Mouse (Mus musculus): ENCODE results near the gene Dcxr. TPM values are rescaled to one million over a fixed set of nuclear protein-coding genes. Genes with fewer than 3 reads are reported as not detected.
A peak's percentile ranks its signal among the peaks of the same experiment; 100 is the strongest.
"Not testable (repeated sequence)": the region's sequence is repeated elsewhere in the genome, so short reads cannot be mapped to it uniquely, and the experiment has no call there.

Dcxr gene
- polyA plus RNA-seq, 1 experiment from 2014 or later = 8.4 TPM

DNA sequence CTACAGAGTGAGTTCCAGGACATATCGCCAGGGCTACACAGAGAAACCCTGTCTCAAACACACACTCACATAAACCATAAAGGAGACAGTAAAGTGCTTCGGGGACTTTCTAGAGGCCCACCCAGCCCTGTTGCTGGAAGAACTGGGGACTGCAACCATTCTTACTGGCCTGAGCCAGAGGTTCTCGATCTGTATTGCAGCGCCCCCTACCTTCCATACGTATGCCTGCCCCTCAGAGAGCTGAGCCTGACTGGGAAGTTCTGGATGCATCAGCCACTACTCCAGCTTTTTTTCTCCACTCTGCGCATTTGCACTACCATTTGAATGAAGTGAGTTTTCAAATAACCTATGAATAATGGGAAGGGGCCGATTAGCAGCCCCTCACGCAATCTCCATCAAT, 22.3 kb upstream of the Dcxr start:
- ATAC-seq = 0 out of 2 replicates have a peak, but pooled peaks have one; percentile 37
- Histone ChIP-seq H3K9me3 (replicated peaks) (no peaks in the 10 kb centered on the region), H3K27me3 (replicated peaks) (peaks cover 12% of the 10 kb centered on the region; the same call in 1 of the 2 replicates), H3K4me1 (no peaks in the 10 kb centered on the region), H3K9ac (no peak overlapping the region), H3K4me2 (no peak overlapping the region), H3K4me3 (no peak overlapping the region), H3K27ac (no peak overlapping the region), H3K36me3 (no peaks in the 10 kb centered on the region)
- WGBS (ENCODE audit: insufficient replicate concordance) = 45% methylated on average over 8 of the region's 8 CpGs

- Histone ChIP-seq H3K27me3 (replicated peaks) (peaks cover 19% of the 10 kb centered on the region; the same call in 1 of the 2 replicates), H3K27ac (no peak overlapping the region), H3K9ac (no peak overlapping the region), H3K4me2 (no peak overlapping the region), H3K36me3 (no peaks in the 10 kb centered on the region), H3K4me3 (no peak overlapping the region), H3K4me1 (no peaks in the 10 kb centered on the region), H3K9me3 (replicated peaks) (no peaks in the 10 kb centered on the region)
- no peak for ATAC-seq
- 38% methylated on average over 4 of the region's 4 CpGs for WGBS (ENCODE audit: insufficient replicate concordance)
Measured at GRCm38 (mm10) chr11:120747974-120748373, 20.9 kb upstream of the Dcxr start.

GRCm38 (mm10) chr11:120744121-120744701, 17.1 kb upstream of the Dcxr start:
- Histone ChIP-seq H3K27ac (no peak overlapping the region), H3K36me3 (no peaks in the 10 kb centered on the region), H3K9ac (no peak overlapping the region), H3K4me1 (no peaks in the 10 kb centered on the region), H3K9me3 (replicated peaks) (no peaks in the 10 kb centered on the region), H3K4me3 (no peak overlapping the region), H3K27me3 (replicated peaks) (peaks cover 19% of the 10 kb centered on the region; the same call in 1 of the 2 replicates), H3K4me2 (no peak overlapping the region)
- ATAC-seq = no peak
- 63% methylated on average over 7 of the region's 7 CpGs for WGBS (ENCODE audit: insufficient replicate concordance)

DNA sequence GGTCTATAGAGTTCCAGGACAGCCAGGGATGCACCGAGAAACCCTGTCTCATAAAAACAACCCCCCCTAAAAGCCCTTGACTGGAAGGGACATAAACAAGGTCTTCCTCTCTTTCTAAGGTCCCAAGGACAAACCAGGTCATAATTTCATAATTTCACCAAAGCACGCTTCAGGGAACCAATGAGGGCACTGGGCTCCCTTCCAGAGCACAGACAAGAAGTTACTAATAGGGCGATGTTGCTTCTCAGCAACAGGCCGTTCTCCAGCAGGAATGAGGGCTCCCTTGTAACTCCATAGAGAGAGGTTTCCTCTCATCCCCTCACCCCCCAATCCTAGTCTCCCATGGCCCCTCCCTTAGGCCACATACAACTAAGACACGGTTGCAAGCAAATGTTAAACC, 13.9 kb upstream of the Dcxr start:
- H3K4me3 ChIP-seq = no peak overlapping the region
- no peak overlapping the region for H3K4me2 ChIP-seq
- 69% methylated on average over 5 of the region's 5 CpGs for WGBS (ENCODE audit: insufficient replicate concordance)
- H3K27me3 ChIP-seq (replicated peaks) = peaks cover 19% of the 10 kb centered on the region; the same call in 1 of the 2 replicates
- H3K9me3 ChIP-seq (replicated peaks) = no peaks in the 10 kb centered on the region
- no peak overlapping the region for H3K27ac ChIP-seq
- H3K36me3 ChIP-seq = no peaks in the 10 kb centered on the region
- ATAC-seq = no peak
- no peak overlapping the region for H3K9ac ChIP-seq
- no peaks in the 10 kb centered on the region for H3K4me1 ChIP-seq

DNA sequence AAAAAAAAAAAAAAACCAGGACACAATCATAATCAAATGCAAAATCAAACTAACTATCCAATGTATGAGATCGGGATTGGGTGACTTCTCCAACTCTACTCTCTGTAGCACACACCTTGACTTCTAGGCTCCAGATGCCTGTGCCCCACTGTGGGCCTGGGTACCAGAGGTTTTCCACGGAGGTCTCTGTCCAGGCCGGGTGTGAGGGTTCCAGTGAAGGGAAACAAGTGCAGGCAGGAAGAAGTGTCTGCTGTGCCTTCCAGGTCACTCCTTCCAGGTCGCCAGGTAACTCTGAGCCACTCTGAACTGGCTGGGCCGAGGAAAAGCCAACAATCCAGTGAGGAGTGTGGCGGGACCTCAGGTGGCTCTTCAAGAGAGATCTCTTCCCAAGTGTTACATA, 9.3 kb upstream of the Dcxr start:
- no peak for ATAC-seq
- no peak overlapping the region for H3K9ac ChIP-seq
- no peaks in the 10 kb centered on the region for H3K4me1 ChIP-seq
- H3K36me3 ChIP-seq = no peaks in the 10 kb centered on the region
- WGBS (ENCODE audit: insufficient replicate concordance) = 55% methylated on average over 6 of the region's 6 CpGs
- H3K4me3 ChIP-seq = no peak overlapping the region
- H3K27me3 ChIP-seq (replicated peaks) = peaks cover 28% of the 10 kb centered on the region
- H3K9me3 ChIP-seq (replicated peaks) = no peaks in the 10 kb centered on the region
- H3K4me2 ChIP-seq = no peak overlapping the region
- H3K27ac ChIP-seq = no peak overlapping the region

GRCm38 (mm10) chr11:120733521-120733920, 6.4 kb upstream of the Dcxr start:
- Histone ChIP-seq H3K4me1 (peaks cover 8% of the 10 kb centered on the region), H3K4me3 (no peak overlapping the region), H3K27me3 (replicated peaks) (peaks cover 40% of the 10 kb centered on the region), H3K4me2 (no peak overlapping the region), H3K9me3 (replicated peaks) (no peaks in the 10 kb centered on the region), H3K9ac (no peak overlapping the region), H3K27ac (no peak overlapping the region), H3K36me3 (no peaks in the 10 kb centered on the region)
- no peak for ATAC-seq
- WGBS (ENCODE audit: insufficient replicate concordance) = 49% methylated on average over 6 of the region's 6 CpGs

DNA sequence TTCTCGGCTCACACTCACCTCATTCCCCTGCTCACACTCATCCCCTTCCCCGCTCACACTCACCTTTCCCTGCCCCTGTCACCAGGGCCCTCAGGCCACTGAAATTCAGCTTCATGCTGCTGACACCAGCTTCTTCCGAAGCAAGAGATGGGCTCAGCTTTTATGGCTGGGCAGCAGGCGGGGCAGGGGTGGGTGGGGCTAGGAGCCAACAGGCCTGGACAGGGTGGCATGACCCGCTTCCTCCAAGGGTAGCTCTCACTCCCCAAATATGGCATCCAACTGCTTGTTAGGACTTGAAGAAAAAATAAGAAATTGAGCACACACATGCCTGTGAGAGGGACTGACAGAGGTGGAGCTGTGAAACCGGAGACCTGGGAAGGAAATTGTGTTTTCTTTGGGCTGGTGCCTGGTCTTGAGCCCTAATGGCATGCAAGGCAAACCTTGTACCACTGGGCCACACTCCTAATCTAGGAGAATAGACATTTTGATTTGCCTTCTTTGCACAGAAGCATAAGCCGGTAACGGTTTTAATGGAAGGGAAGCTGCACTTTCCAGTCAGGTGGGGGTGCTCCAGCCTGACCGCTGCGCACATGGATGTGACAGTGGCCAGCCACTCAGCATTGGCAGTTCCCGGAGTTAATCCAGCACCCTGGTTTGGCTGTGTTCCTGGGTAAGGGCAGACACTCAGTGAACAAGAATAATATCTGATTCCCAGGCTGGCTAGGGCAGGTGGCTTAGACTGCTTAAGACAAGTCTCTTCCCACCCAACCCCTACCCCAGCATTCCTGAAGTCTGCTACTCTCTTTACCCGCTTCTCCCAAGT, 5.0 kb upstream of the Dcxr start, which contains the start of gene Cbr2:
Gene Cbr2 (minus strand): TSS at position 257 of the 823 bp plus-strand sequence.
- ATAC-seq = no peak
- no peaks in the 10 kb centered on the region for H3K36me3 ChIP-seq
- H3K27me3 ChIP-seq (replicated peaks) = peaks cover 40% of the 10 kb centered on the region
- WGBS (ENCODE audit: insufficient replicate concordance) = 66% methylated on average over 12 of the region's 12 CpGs
- H3K9me3 ChIP-seq (replicated peaks) = no peaks in the 10 kb centered on the region
- H3K4me1 ChIP-seq = peaks cover 15% of the 10 kb centered on the region
- no peak within 1 kb of the TSS for H3K27ac ChIP-seq
- no peak within 1 kb of the TSS for H3K4me2 ChIP-seq
- H3K9ac ChIP-seq = no peak within 1 kb of the TSS
- no peak within 1 kb of the TSS for H3K4me3 ChIP-seq

- WGBS (ENCODE audit: insufficient replicate concordance) = 79% methylated on average over 1 of the region's 1 CpGs
- Histone ChIP-seq H3K4me2 (no peak overlapping the region), H3K9me3 (replicated peaks) (no peaks in the 10 kb centered on the region), H3K36me3 (no peaks in the 10 kb centered on the region), H3K4me3 (no peak overlapping the region), H3K9ac (no peak overlapping the region), H3K27me3 (replicated peaks) (peaks cover 40% of the 10 kb centered on the region), H3K27ac (no peak overlapping the region), H3K4me1 (peaks cover 21% of the 10 kb centered on the region)
- ATAC-seq = no peak
Measured at GRCm38 (mm10) chr11:120731395-120731794, 4.3 kb upstream of the Dcxr start.

DNA sequence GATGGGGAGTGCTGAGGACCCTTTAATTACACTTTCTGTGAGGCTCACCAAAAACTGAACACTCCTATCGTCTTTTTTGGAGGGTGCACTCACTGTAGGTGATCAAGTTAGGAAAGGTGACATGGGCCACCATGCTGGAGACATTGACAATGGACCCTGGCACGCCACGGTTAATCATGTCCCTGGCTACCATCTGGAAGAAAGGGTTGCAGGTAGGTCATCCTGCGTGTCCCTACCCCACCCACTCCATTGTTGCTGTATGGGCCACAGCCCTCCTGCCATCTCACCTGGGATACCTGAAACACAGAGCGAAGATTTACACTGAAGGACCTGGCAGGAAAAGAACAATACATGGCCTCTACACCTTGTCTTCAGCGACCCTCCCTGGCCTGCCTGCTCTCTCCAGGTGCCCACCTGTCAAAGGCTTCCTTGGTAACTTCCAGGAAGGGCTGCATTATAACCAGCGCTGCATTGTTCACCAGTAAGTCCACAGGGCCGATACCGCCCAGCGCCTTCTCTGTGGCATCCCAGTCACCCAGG, 3.3 kb upstream of the Dcxr start:
- WGBS (ENCODE audit: insufficient replicate concordance) = 71% methylated on average over 10 of the region's 10 CpGs
- Histone ChIP-seq H3K36me3 (0 out of 2 replicates have a peak, but pooled peaks cover 3% of the 10 kb centered on the region), H3K27ac (no peak overlapping the region), H3K9ac (no peak overlapping the region), H3K9me3 (replicated peaks) (no peaks in the 10 kb centered on the region), H3K4me1 (peaks cover 25% of the 10 kb centered on the region), H3K27me3 (replicated peaks) (peaks cover 50% of the 10 kb centered on the region), H3K4me2 (no peak overlapping the region), H3K4me3 (no peak overlapping the region)
- ATAC-seq = no peak

- not testable (repeated sequence) for H3K9me3 ChIP-seq (replicated peaks); H3K36me3 ChIP-seq; H3K27ac ChIP-seq; H3K4me3 ChIP-seq
- Histone ChIP-seq H3K9ac (0 out of 2 replicates have a peak overlapping the region, but pooled peaks have one; percentile 14), H3K4me2 (peak overlapping the region; percentile 54), H3K4me1 (peaks cover 25% of the 10 kb centered on the region), H3K27me3 (replicated peaks) (peaks cover 48% of the 10 kb centered on the region)
- ATAC-seq = 0 out of 2 replicates have a peak, but pooled peaks have one; percentile 45
- 5% methylated on average over 18 of the region's 21 CpGs for WGBS (ENCODE audit: insufficient replicate concordance)
Measured at GRCm38 (mm10) chr11:120729432-120730050, 2.5 kb upstream of the Dcxr start.

DNA sequence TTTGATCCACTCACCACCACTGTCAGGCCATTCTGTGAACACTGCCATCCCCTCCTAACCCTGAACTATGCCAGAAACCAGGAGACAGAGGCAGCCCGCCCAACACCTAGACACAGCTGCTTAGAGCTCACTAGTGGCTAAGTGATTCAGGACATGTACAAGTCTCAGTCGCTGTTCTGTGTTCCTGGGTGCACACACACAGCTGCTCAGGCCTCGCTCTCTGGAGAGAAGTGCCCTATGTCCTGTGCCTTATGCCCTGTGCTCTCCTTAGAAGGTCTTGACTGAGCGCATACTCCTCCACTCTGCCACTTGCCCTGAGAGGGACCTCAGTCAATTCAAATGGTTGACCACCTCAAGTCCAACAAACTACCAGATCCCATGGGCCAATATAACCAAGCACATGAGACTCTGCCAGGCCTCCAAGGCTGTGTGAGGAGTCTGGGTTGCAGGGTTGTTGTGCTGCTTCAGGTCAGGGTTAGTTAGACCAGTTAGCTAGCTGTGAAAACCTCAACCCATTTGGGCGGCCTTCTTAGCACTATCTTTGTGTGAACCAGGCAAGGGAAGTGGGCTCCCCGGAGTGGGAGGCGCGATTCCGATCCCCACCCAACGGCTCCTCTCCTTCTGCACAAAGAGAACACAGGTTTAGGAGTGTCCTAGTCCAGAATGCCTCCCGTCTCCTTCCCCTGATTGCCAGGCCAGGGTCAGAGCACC, 1.6 kb upstream of the Dcxr start:
- H3K9me3 ChIP-seq (replicated peaks) = no peaks in the 10 kb centered on the region
- 0 out of 2 replicates have a peak, but pooled peaks cover 3% of the 10 kb centered on the region for H3K36me3 ChIP-seq
- H3K4me1 ChIP-seq = peaks cover 25% of the 10 kb centered on the region
- H3K9ac ChIP-seq = no peak overlapping the region
- H3K27ac ChIP-seq = no peak overlapping the region
- ATAC-seq = no peak
- H3K27me3 ChIP-seq (replicated peaks) = peaks cover 50% of the 10 kb centered on the region
- WGBS (ENCODE audit: insufficient replicate concordance) = 67% methylated on average over 11 of the region's 11 CpGs
- H3K4me3 ChIP-seq = no peak overlapping the region
- peak overlapping the region; percentile 54 for H3K4me2 ChIP-seq
